Mouse (Mus musculus): ENCODE measurements around the gene Myo6.
"Not testable (repeated sequence)": the region's sequence is repeated elsewhere in the genome, so short reads cannot be mapped to it uniquely, and the experiment has no call there.

Gene Myo6

DNA sequence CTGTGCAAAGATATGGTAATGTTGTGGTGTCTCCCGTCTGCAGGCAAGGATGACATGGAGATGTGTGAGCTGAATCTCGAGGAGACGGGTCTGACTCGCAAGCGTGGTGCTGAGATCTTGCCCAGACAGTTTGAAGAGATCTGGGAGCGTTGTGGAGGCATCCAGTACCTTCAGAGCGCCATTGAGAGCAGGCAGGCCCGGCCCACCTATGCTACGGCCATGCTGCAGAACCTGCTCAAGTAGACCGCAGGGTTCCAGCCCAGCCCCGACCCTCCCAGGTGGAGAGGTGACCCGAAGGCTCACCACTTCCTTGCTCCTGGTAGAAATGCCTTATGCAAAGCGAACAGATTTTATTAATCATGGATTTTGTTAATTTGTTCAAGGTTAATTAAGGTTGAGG, 142.8 kb downstream of the Myo6 start:
- DNase-seq: no peak

DNA sequence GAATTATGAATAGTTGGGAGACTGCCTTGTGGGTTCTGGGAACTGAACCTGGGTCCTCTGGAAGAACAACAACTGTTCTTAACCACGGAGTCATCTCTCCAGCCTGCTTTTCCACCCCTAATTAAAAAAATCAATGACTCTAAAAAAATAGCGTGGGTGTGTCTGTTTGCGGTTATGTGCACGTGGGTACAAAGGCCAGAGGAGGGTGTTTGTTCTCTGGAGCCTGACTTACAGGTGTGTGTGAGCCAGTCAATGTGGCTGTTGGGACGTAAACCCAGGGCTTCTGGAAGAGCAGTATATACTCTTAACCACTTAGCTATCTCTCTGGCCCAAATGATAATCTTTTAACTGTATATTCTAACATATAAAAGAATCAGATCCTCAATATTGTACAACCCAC, 148.8 kb downstream of the Myo6 start:
- no peak for DNase-seq

DNA sequence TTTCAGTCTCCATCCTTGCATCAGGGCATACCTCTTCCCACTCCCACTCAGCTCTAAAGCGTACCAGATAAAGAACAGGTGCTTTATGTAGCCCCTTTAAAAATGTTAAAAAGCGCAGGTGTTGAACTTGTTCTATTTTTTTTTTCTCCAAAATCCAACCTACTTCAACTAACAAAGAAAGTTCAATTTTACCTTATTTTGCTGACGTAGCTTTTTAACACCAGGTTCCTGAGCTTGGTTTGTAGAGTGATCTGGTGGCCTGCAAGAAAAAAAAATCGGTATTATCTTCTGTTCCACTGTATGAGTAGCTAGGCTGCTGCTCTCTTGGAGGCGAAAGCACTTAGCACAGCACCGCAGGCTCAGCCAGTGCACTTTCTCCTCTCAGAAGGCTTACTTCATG, 151.1 kb downstream of the Myo6 start:
- DNase-seq: no peak

DNA sequence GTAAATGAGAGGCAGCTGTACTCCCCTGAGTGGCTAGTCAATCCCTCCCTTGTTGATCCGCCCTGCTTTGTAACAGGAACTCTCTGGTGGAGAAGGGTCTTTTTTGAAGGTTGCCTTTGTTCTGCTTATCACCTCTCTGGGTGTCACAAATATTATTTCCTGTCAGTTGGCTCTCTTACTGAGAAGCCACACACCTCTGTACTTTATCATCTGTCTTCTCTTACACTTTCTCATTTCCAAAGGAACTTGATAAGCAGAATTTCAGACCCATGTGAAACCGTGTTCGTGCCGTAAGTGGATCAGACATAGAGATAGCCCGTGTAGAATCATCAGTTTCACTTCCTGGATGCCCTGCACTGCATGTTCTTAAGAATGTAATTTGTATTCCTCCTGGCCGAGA, 153.2 kb downstream of the Myo6 start:
- DNase-seq: no peak

DNA sequence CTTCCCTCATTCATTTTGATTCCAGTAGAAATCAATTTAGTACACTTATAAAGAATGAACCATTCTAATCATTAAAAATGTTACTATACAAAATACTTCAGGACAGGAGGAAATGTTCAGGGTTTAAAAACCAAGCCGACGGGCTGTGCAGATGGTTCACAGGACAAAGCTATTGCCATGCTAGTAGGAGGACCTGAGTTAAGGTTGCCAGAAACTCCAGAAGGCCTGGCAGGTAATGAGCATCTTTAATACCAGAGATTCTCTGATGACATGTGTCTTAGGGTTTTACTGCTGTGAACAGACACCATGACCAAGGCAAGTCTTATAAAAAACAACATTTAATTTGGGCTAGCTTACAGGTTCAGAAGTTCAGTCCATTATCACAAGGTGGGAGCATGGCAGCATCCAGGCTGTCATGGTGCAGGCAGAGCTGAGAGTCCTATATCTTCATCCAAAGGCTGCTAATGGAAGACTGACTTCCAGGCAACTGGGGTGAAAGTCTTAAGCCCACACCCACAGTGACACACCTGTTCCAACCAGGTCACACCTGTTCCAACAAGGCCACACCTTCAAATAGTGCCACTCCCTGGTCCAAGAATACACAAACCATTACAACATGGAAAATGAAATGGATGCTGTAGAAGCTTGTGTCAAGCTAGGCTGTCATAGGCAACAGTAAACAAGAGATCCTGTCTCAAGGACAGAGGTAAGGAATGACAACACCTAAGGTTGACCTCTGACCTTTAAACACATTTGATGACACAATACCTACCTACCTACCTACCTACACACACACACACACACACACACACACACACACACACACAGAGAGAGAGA, 156.4 kb downstream of the Myo6 start:
- not testable (repeated sequence) for DNase-seq

DNA sequence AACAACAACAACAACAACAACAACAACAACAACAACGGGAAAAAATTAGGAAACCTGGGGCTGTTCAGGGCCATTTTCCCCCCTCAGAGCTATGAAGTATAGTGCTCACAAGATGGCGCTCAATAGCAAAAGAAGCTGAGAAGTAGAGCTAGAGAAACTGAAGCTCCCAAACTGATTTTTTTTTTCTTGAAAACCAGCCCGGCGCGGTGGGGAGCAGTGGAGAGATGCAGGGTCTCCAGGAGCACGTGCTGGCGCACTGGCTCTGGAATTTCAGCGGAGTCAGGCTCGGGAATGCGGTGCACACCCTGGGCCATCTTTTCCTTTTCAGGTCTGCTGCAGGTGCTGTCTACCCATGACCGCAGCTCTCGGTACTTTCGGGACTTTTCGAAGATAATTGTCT, 167.3 kb downstream of the Myo6 start:
- peak; percentile 18 for DNase-seq

DNA sequence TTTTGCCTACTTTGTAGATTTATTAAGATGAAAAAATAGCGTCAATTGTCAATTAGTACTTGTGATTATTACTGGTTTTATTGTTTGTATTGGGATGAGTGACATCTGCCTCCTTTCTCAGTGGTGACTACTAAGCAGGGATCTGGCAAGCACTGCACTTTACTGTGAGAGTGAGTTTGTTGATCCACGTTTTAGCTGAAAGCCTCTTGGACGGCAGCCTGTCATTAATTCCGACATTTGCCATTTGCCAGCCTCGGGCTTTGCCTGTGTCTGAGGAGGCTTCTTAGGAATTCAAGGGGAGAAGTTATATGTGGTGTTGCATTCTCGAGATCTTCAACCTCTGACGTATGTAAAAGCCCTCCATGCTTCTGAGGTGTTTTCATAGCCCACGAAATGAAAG, 168.6 kb downstream of the Myo6 start:
- DNase-seq: no peak

DNA sequence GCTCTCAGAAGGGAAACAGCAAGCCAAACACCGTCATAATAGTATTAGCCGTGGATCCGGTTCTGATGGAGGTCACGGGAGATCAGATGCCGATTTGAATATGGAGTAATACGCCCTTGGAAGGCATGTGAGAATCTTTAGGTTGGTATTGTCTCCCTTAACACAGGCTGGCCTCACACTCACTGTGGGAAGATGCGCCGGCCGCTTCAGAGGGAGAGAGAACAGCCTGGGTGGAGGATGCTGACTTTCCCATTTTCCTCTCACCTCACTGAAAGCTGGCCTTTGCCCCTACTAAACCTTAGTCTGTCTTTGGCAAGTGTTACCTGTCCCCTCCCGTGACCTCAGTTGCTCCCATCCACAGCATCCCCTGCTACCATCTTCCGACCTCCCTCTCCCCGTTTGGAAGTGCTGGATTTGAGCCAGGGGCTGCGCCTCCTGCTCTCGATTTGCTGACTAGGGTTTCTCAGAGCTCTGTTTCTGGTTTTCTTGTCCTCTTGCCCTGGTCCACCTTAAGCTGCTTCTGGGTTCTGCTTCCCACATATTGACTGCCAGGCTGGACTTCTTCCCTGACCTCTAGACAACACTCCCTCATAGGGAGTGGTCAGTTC, 169.3 kb downstream of the Myo6 start:
- no peak for DNase-seq

DNA sequence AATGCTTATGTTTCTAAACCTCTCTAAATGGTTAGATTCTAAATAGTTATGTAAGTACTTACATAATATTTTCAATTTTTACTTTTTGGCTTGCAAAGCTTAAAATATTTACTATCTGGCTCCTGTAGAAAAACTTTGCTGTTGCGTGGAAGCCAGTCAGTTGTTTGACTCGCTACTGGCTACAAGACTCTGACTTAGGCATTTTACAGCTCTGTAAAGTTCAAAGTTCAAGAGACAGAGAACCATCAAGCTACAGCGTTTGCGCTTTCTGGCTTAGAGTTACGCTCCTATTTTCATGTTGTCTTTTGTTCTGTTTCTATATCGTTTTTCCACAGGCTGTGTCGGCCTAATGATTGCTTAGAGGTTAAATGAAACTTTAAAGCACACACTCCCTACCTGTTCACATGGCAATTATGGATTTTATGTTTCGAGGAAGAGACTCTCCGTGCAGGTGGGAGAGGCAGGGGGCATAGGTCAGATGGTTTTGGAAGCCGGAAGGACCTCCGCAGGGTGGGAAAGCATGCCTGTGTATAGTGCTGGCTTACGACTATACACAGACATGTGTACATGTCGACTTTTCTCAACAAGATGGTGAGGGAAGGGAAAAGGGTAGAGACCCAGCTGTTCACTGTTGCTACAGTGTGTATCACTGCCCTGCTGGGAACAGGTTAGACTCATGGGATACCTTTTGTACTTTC, 171.0 kb downstream of the Myo6 start:
- DNase-seq: no peak

DNA sequence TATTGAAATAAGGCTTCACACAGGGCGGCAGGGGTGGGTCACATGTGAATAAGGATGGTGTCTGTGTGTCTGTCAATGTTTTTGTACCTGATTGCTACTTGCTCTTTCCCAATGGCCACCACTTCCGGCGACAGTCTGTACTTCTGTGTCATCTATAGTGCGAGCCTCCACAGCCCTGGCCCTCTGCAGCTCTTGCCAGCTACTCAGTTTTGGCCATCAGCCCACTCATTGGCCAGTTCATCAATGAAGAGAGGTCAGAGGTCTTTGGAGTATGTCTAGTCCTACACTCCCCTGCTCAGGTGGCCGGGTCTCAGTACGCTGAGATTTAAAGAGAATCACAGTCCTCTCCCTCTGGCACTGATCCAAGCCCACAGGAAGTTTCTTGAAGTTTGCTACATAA, 173.2 kb downstream of the Myo6 start:
- no peak for DNase-seq

DNA sequence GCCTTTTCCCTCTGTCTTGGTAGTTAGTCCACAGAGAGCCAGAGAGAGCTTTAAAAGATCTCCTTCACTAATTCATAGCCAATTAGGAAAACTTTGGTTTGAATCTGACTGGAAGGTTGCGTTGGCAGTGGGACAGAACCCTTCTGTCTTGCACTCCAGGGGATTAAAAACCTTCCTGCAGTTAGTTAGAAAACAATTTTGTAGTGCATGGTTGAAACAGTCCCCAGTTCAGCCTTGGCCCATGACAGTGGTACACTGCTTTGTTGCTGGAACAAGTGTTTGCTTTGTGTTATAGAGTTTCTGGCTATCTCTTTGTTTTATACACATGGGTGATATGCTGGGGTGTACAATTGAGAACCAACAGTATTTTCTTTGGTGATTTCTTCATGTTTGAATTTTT, 176.1 kb downstream of the Myo6 start:
- DNase-seq: no peak

DNA sequence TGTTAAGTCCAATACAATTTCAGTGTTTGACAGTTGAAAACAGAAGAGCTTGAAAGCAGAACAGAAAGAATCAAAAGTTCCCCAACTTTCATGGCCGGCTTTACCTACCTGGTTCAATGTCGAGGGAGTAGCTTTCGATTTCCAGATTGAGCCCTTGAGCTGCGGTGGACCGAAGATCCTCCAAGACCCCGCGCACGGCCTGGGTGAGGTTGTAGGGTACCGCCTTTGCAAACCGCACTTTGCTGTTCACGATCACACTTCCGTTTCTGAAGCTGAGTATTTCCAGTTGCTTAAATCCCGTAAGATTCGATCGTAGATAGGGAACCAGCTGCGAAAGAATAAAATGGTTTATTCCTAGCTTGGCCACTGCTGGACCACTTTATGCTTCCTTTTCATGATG, 176.9 kb downstream of the Myo6 start:
- DNase-seq: no peak

DNA sequence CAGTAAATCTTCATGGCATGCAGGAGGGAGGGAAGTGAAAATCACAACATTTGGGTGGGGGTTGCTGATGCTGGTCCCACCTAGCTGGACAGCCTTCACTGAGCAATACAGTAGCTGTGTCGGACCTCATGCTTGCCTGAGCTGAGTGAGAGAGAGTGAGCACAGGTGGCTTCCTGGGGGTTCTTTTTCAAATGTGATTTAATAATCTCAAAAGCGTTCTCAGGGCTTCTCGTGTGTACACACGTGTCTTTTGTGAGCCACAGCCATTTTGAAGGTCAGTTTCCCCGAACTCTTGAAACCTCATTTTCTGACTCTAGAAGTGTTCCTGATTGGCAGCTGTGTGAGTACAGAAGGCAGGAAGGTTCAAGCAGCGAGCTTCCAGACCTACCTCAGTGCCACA, 177.7 kb downstream of the Myo6 start:
- DNase-seq: no peak

DNA sequence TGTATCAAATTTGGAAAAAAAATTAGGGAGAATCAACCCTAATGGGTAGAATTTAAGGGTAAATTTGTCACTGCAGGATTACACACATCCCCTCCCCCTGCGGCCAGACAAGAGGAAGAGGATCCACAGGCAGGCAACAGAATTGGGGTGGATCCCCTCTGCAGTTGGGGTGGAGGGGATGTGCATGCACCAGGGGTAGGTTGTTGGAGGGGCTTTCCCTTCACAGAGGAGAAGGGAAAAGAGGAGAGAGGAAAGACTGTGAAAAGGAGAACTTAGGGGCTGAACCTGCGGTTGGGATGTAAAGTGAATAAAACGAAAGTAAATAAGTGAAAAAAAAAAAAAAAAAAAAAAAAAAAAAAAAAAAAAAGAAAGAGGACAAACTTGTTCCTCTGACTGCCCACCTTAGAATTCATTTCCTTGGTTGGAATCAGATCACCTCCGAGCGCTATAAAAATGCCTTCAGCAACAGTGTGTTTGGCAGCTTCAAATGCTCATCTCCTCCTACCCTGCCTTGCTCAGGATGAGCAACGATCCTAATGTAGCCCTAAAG, 179.7 kb downstream of the Myo6 start:
- DNase-seq: no peak

DNA sequence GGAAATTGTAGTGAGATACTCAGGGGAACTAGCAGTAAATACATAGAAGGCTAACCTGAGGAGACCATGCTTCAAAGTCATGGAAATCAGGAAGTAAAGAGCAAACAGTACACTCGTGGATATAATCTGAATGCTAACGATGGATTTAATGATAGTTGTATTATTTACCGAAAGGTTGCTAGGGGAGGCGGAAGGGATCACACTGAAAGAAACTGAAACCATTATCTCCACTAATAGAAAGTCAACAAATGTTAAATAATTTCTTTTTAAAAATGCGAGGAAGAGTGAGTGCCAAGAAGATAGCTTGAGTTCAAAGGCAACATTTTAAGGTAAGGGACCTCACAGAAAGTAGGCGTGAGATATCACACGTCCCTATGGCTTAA, 186.5 kb downstream of the Myo6 start:
- no peak for DNase-seq

DNA sequence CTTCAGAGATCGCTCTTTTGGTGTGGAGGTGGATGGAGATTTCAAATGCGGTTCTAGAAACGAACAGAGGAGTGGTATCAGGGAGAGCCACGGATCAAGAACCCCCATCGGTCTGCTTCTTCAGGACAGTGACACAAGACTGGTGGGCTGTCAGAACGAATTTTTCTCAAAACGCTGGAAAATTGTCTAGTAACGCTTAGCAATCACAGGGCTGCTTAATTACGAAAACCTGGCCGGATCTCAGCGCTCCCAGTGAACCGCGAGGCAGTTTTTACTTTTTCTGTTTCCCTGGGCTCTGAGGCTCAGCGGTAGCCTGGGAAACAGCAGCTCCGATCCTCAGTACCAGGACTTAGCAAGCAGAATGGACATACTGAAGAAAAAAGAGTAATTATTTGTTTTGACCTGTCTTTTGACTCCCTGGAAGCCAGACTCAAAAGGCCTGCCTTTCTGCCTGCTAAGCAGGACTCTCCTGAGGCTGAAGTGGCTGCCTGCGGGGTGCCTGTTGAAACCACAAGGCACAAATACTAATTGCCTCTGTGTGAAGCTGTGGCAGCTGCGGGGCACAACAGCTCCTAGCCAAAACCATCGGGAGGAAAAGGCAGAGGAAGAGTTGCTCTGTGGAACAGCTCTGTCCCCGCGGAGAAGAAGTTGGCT, 187.0 kb downstream of the Myo6 start:
- no peak for DNase-seq

DNA sequence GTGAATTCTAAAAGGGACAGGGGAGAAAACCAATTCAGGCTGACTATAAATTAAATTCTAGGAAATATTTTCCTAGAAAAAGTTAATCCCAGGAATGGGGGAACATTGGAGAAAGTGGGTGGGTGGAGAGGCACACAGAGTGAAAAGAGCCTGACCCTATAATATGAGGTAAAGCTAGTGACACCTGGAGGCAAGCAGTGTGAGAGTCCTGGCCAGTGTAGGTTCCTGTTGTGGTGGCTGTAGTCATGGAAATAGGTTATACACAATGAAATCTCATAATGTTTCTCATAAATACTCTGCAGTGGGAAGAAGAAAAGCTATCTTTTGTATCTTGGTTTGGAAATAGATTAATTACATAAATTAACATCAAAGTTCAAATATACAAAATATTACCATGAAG, 195.2 kb downstream of the Myo6 start:
- DNase-seq: no peak
